Mouse (Mus musculus) skeletal muscle tissue, postnatal 0 days (tissue): ENCODE measurements around the gene Pax9. TPM values are rescaled to one million over a fixed set of nuclear protein-coding genes. Genes with fewer than 3 reads are reported as not detected.

Source experiments
- polyA plus RNA-seq: library from polyadenylated mRNA; unstranded; fragments of >200 nt; fragmentation: Nextera tagmentation; extraction: Ambion mirVana; gene quantifications from 2 replicates; pipeline ENCODE4 v1.2.1, GENCODE M21; 2015

Gene Pax9
- 0.21 and 0.22 TPM in 2 replicates for polyA plus RNA-seq

GRCm38 (mm10) chr12:56691427-56692079 is at the start of gene Pax9:
Gene Pax9, plus strand, starts transcription at chr12:56691767.

Other genes with a start within 250 kb of the Pax9 start
- not detected in 2 replicates for gene Nkx2-1, start 154.9 kb upstream of the Pax9 start, polyA plus RNA-seq
- gene Nkx2-9, start 78.5 kb upstream of the Pax9 start, polyA plus RNA-seq = not detected in 2 replicates